Comparison of ENCODE assay signal across 13 mouse cellular contexts in genomic region chr12:113184945-113185344, GRCm38 (mm10). TPM values are rescaled to one million over a fixed set of nuclear protein-coding genes. Genes with fewer than 3 reads are reported as not detected.
DNase-seq lines count a peak whose midpoint lies in the region; ATAC-seq lines count a peak whose summit lies in the region.
"Had no signal": no experiment of that assay in that cellular context is flagged by ENCODE, and none has a peak within 500 bp of the region (broad histone marks: within the 10 kb centered on the region; RNA-seq: fewer than 3 reads in every experiment).

No protein-coding gene starts in this region.

- H3K27ac ChIP-seq in intestine, embryonic 14.5 days (ENCODE audit: low read depth): no peak overlapping the region
- H3K27ac ChIP-seq in intestine, embryonic 16.5 days (ENCODE audit: low read length): no peak overlapping the region
- H3K27ac ChIP-seq in embryonic facial prominence, embryonic 12.5 days: no peak overlapping the region
- 0 out of 2 replicates have a peak overlapping the region, but pooled peaks have one; percentile 80 for H3K27ac ChIP-seq in midbrain, embryonic 10.5 days (replicated peaks)
- H3K27ac ChIP-seq: embryonic facial prominence, embryonic 15.5 days; liver, embryonic 12.5 days had no signal

- intact Hi-C loops in gastrocnemius, postnatal 36 days (cut with DNase I): no loop called here

- H3K36me3 ChIP-seq in intestine, embryonic 14.5 days (ENCODE audit: control insufficient read depth, insufficient read depth, low read length): no peaks in the 10 kb centered on the region; the same call in 1 of the 2 replicates
- H3K36me3 ChIP-seq in intestine, embryonic 16.5 days (ENCODE audit: control insufficient read depth, insufficient read depth, low read length): no peaks in the 10 kb centered on the region
- peaks cover 14% of the 10 kb centered on the region for H3K36me3 ChIP-seq in embryonic facial prominence, embryonic 12.5 days
- H3K36me3 ChIP-seq in midbrain, embryonic 10.5 days: peaks cover 20% of the 10 kb centered on the region
- H3K36me3 ChIP-seq: liver, embryonic 12.5 days had no signal

- no peak overlapping the region for H3K4me2 ChIP-seq in intestine, embryonic 14.5 days (ENCODE audit: low read length)
- no peak overlapping the region for H3K4me2 ChIP-seq in intestine, embryonic 16.5 days (ENCODE audit: low read depth, low read length)
- no peak overlapping the region; the same call in 1 of the 2 replicates for H3K4me2 ChIP-seq in embryonic facial prominence, embryonic 12.5 days (replicated peaks)

- WGBS in intestine, embryonic 14.5 days: 65% methylated on average over 5 of the region's 5 CpGs
- WGBS in intestine, embryonic 16.5 days: 62% methylated on average over 5 of the region's 5 CpGs
- WGBS in embryonic facial prominence, embryonic 12.5 days: 67% methylated on average over 5 of the region's 5 CpGs
- 69% methylated on average over 5 of the region's 5 CpGs for WGBS in midbrain, embryonic 10.5 days

- H3K9ac ChIP-seq in intestine, embryonic 14.5 days (ENCODE audit: low read length): no peak overlapping the region
- H3K9ac ChIP-seq in intestine, embryonic 16.5 days (ENCODE audit: low read depth, low read length): no peak overlapping the region
- H3K9ac ChIP-seq in embryonic facial prominence, embryonic 12.5 days: 0 out of 2 replicates have a peak overlapping the region, but pooled peaks have one; percentile 73
- H3K9ac ChIP-seq: embryonic facial prominence, embryonic 15.5 days; liver, embryonic 12.5 days had no signal

- peaks cover 17% of the 10 kb centered on the region for H3K27me3 ChIP-seq in intestine, embryonic 14.5 days (replicated peaks; ENCODE audit: control insufficient read depth, insufficient read depth, low read length)
- H3K27me3 ChIP-seq in intestine, embryonic 16.5 days (replicated peaks; ENCODE audit: control insufficient read depth, insufficient read depth, low read length): peaks cover 18% of the 10 kb centered on the region
- peaks cover 20% of the 10 kb centered on the region for H3K27me3 ChIP-seq in embryonic facial prominence, embryonic 12.5 days
- H3K27me3 ChIP-seq in midbrain, embryonic 10.5 days (ENCODE audit: low read depth, poor library complexity, severe bottlenecking): peaks cover 47% of the 10 kb centered on the region

- no peaks in the 10 kb centered on the region for H3K9me3 ChIP-seq in intestine, embryonic 14.5 days (ENCODE audit: control insufficient read depth, low read length)
- no peaks in the 10 kb centered on the region for H3K9me3 ChIP-seq in intestine, embryonic 16.5 days (ENCODE audit: control insufficient read depth, low read length)
- H3K9me3 ChIP-seq in embryonic facial prominence, embryonic 12.5 days: no peaks in the 10 kb centered on the region
- 0 out of 2 replicates have a peak, but pooled peaks cover 5% of the 10 kb centered on the region for H3K9me3 ChIP-seq in midbrain, embryonic 10.5 days (replicated peaks)
- H3K9me3 ChIP-seq: embryonic facial prominence, embryonic 15.5 days; liver, embryonic 12.5 days had no signal

- ATAC-seq in intestine, embryonic 14.5 days (replicated peaks; ENCODE audit: low FRiP score, low TSS enrichment, low read depth): no peak
- ATAC-seq in intestine, embryonic 16.5 days: no peak
- no peak for ATAC-seq in embryonic facial prominence, embryonic 12.5 days (ENCODE audit: insufficient number of reproducible peaks, insufficient read depth, low FRiP score, low TSS enrichment)
- ATAC-seq: liver, embryonic 12.5 days had no signal

- peak; percentile 31 for DNase-seq in cerebellum, adult 11-12 months
- no peak for DNase-seq in cerebellum, adult 11 months
- DNase-seq in intestine, embryonic 14.5 days (ENCODE audit: low spot score): no peak
- DNase-seq in midbrain, embryonic 10.5 days (ENCODE audit: low spot score): no peak
- DNase-seq in right cerebral cortex, postnatal 4 days: no peak
- no peak for DNase-seq in gastrocnemius, postnatal 36 days
- DNase-seq: heart, postnatal 14 days; lung, postnatal 36 days had no signal

- H3K4me1 ChIP-seq in intestine, embryonic 14.5 days (replicated peaks; ENCODE audit: control insufficient read depth, insufficient read depth, low read length): peaks cover 13% of the 10 kb centered on the region; the same call in 1 of the 2 replicates
- peaks cover 25% of the 10 kb centered on the region for H3K4me1 ChIP-seq in intestine, embryonic 16.5 days (ENCODE audit: control insufficient read depth, insufficient read depth, low read length)
- H3K4me1 ChIP-seq in embryonic facial prominence, embryonic 12.5 days: peaks cover 17% of the 10 kb centered on the region
- peaks cover 34% of the 10 kb centered on the region for H3K4me1 ChIP-seq in midbrain, embryonic 10.5 days

- 0 out of 2 replicates have a peak overlapping the region, but pooled peaks have one; percentile 46 for H3K4me3 ChIP-seq in intestine, embryonic 14.5 days (ENCODE audit: low read depth, low read length)
- no peak overlapping the region for H3K4me3 ChIP-seq in intestine, embryonic 16.5 days (ENCODE audit: low read length)
- H3K4me3 ChIP-seq in embryonic facial prominence, embryonic 12.5 days: no peak overlapping the region; the same call in 1 of the 2 replicates
- H3K4me3 ChIP-seq in midbrain, embryonic 10.5 days: no peak overlapping the region

RNA-seq across cellular contexts. Expression of gene Tmem121, which starts 0.8 kb away (rescaled TPM):
- 6.6 and 7.6 TPM in 2 replicates for polyA plus RNA-seq in intestine, embryonic 14.5 days (2014; fragmentation: Nextera tagmentation; extraction: Ambion mirVana)
- 5.6 and 5.8 TPM in 2 replicates for polyA plus RNA-seq in intestine, embryonic 16.5 days (2015; fragmentation: Nextera tagmentation; extraction: Ambion mirVana)
- 17.4 and 20.4 TPM in 2 replicates for polyA plus RNA-seq in embryonic facial prominence, embryonic 12.5 days (2016; fragmentation: Nextera tagmentation; extraction: Ambion mirVana)
- polyA plus RNA-seq in midbrain, embryonic 10.5 days (2016; fragmentation: Nextera tagmentation; extraction: Ambion mirVana): 19.0 and 22.0 TPM in 2 replicates
- total RNA-seq in gastrocnemius, postnatal 36 days (2021): under 1 TPM; 0.15 TPM

RNA-seq across cellular contexts. Expression of gene Tedc1, which starts 28.7 kb away (rescaled TPM):
- polyA plus RNA-seq in intestine, embryonic 14.5 days (2014; fragmentation: Nextera tagmentation; extraction: Ambion mirVana): 24.2 and 27.9 TPM in 2 replicates
- 21.4 and 22.7 TPM in 2 replicates for polyA plus RNA-seq in intestine, embryonic 16.5 days (2015; fragmentation: Nextera tagmentation; extraction: Ambion mirVana)
- 47.2 and 49.7 TPM in 2 replicates for polyA plus RNA-seq in embryonic facial prominence, embryonic 12.5 days (2016; fragmentation: Nextera tagmentation; extraction: Ambion mirVana)
- polyA plus RNA-seq in midbrain, embryonic 10.5 days (2016; fragmentation: Nextera tagmentation; extraction: Ambion mirVana): 58.0 and 61.3 TPM in 2 replicates
- under 1 TPM; 0.56 to 0.67 TPM for total RNA-seq in gastrocnemius, postnatal 36 days (2021)
- total RNA-seq: gastrocnemius, adult 18-20 months had no signal

RNA-seq across cellular contexts. Expression of gene Crip1, which starts 38.8 kb away (rescaled TPM):
- 266 and 312 TPM in 2 replicates for polyA plus RNA-seq in intestine, embryonic 14.5 days (2014; fragmentation: Nextera tagmentation; extraction: Ambion mirVana)
- 489 and 523 TPM in 2 replicates for polyA plus RNA-seq in intestine, embryonic 16.5 days (2015; fragmentation: Nextera tagmentation; extraction: Ambion mirVana)
- polyA plus RNA-seq in embryonic facial prominence, embryonic 12.5 days (2016; fragmentation: Nextera tagmentation; extraction: Ambion mirVana): 102 and 107 TPM in 2 replicates
- 80.0 and 96.6 TPM in 2 replicates for polyA plus RNA-seq in midbrain, embryonic 10.5 days (2016; fragmentation: Nextera tagmentation; extraction: Ambion mirVana)
- 10 to 100 TPM; 73.5 to 88.6 TPM for total RNA-seq in gastrocnemius, postnatal 36 days (2021)

RNA-seq across cellular contexts. Expression of gene Crip2, which starts 44.9 kb away (rescaled TPM):
- 124 and 129 TPM in 2 replicates for polyA plus RNA-seq in intestine, embryonic 14.5 days (2014; fragmentation: Nextera tagmentation; extraction: Ambion mirVana)
- polyA plus RNA-seq in intestine, embryonic 16.5 days (2015; fragmentation: Nextera tagmentation; extraction: Ambion mirVana): 124 and 130 TPM in 2 replicates
- polyA plus RNA-seq in embryonic facial prominence, embryonic 12.5 days (2016; fragmentation: Nextera tagmentation; extraction: Ambion mirVana): 78.8 and 88.4 TPM in 2 replicates
- polyA plus RNA-seq in midbrain, embryonic 10.5 days (2016; fragmentation: Nextera tagmentation; extraction: Ambion mirVana): 278 and 293 TPM in 2 replicates
- total RNA-seq in gastrocnemius, postnatal 36 days (2021): 10 to 100 TPM; 30.9 to 39.3 TPM
